Mouse (Mus musculus) kidney, adult 11 months (tissue): ENCODE measurements around the gene Gm26566.
A peak's percentile ranks its signal among the peaks of the same experiment; 100 is the strongest.
"Not testable (repeated sequence)": the region's sequence is repeated elsewhere in the genome, so short reads cannot be mapped to it uniquely, and the experiment has no call there.

Experiments used
- DNase-seq: peaks from one replicate; pipeline ENCODE4 v3.0.0; 2022

The Gm26566 gene

DNA sequence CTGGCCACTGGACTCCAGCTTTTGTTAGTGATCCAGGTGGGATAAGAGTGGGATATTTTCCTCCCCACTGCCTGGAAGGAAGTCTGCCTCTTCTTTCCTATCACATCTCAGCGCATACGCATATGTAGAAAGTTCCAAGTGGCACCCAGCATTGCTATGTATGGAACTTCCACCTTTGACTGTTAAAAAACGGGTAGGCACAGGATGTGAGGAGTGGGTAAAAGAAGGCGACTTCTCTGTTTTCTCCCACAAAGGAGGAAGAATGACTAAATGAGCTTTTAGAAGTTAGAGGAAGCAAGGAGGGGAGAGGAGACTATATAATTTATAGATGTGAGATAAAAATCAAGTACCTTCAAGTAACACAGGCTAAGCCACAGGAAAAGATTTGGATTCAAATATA, 19.8 kb downstream of the Gm26566 start:
- no peak for DNase-seq

- no peak for DNase-seq
These were observed 21.3 kb downstream of the Gm26566 start for GRCm38 (mm10) chr4:88742771-88743371.

GRCm38 (mm10) chr4:88744207-88744606, 22.6 kb downstream of the Gm26566 start:
- DNase-seq = no peak

DNA sequence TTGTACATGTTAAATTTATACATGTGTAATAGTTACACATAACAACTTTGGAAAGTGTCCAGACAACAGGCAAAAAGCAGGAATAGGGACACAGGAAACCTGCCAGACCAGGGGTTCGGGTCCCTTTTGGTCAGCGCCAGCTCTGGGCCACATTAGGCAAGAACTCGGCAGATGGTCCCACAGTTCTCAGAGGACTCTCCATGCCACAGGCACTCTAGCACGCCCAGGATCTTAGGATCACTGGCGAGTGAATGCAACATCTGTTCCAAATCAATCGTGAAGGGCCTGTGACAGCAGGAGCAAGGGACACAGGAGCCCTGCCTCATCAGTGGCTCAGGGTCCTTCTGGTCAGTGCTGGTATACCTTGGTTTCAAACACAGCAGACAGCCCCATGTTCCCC, 28.3 kb downstream of the Gm26566 start:
- DNase-seq = no peak

DNA sequence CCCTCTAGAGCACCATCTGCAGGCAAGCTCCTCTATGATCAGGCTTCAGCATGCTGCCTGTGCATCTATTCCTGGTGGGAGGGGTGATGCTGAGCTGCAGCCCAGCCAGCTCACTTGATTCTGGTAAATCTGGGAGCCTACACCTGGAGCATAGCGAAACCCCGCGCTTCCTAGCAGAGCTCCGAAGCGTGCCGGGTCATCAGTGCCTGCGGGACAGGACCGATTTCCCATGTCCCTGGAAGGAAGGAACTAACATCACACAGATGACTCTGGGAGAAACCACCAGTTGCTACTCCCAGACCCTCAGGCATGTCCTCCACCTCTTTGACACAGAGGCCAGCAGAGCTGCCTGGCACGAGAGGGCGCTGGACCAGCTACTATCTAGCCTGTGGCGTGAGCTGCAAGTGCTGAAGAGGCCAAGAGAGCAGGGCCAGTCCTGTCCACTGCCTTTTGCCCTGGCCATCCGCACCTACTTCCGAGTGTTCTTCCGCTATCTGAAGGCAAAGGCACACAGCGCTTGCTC, 33.3 kb downstream of the Gm26566 start, which contains the start of gene Gm13271:
Gene Gm13271 (plus strand): TSS at position 51 of the 523 bp plus-strand sequence.
- peak; percentile 79 for DNase-seq

- DNase-seq = not testable (repeated sequence)
These were observed 35.2 kb downstream of the Gm26566 start for GRCm38 (mm10) chr4:88756581-88757513.

- DNase-seq = peak; percentile 94
These were observed 36.0 kb downstream of the Gm26566 start for GRCm38 (mm10) chr4:88757628-88758031.

- peak; percentile 23 for DNase-seq
These were observed 37.1 kb downstream of the Gm26566 start for GRCm38 (mm10) chr4:88758751-88759150.

DNA sequence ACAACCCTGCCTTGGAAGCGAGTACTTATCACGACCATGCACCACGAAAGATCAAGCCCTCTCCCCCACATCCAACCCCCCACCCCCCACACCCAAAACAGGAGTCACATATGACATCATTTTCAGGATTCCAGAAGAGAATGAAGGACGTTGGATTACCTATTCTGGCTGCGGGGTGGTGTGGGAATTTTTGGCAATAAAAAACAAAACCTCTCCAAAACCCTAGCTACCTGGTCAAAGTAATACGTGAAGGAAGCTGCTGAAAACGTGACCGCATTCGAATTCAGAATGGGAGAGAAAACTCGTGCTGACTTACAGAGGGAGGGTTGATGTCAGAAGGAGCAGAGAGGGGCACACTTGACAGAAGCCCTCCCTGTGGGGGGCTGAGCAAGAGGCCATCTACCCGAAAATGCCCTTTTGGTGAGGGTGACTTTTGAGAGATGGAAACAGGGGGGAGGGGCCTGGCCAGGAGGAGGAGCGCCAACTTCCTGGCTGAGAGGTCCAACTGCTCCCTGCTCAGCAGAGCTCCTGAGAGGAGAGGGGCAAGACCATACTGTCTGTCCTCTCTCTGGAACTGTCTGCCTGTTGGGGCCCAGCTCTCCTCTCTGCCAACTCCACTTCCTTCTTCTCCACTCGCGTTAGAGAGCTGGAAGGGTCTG, 38.1 kb downstream of the Gm26566 start, which contains the start of gene Gm13283:
Gene Gm13283 (plus strand): TSS at position 510 of the 659 bp plus-strand sequence.
- peak; percentile 37 for DNase-seq

GRCm38 (mm10) chr4:88760431-88760830, 38.8 kb downstream of the Gm26566 start:
- DNase-seq = peak; percentile 87

DNA sequence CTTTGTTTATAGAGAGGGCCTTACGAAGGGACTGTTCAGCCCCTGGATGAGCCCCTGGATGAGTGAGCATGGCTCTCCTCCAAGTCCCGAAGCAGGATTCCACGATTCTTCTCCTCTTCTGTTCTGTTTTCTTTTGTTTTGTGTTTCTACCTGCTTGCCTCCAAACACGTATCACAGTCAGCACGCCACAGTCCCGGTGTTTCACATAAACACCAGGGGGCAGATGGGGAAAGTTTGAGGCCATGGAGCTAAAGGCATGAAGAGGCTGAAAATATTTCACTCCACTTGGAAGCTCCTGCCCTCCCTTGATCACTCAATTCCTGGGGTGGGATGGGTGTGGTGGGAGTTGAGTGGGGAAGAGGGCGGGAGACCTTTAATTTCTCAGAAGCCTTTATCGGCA, 40.2 kb downstream of the Gm26566 start:
- DNase-seq = peak; percentile 69

DNA sequence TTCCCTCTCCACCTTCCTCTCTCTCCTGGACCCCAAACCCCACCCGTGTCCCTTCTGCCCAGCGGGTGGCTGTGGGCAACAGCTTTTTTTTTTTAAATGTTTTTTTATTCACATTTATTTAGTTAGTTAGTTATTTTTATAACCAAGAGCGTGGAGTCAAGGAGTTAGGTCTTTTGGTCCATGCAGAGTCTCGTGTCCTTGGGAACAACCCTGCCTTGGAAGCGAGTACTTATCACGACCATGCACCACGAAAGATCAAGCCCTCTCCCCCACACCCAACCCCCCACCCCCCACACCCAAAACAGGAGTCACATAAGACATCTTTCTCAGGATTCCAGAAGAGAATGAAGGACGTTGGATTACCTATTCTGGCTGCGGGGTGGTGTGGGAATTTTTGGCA, 40.7 kb downstream of the Gm26566 start:
- DNase-seq = peak; percentile 31

GRCm38 (mm10) chr4:88763384-88764018, 41.9 kb downstream of the Gm26566 start:
- DNase-seq = peak; percentile 82
